Mouse (Mus musculus) T-helper 1 cell (primary cell): Measurements from ENCODE around the gene Bpifa6.

Source experiments
- in situ Hi-C: fragments of 300-600 bp; cut with MboI, MseI; formaldehyde crosslinking; loops from one replicate; pipeline ENCODE4 v1.15.1; 2025; ENCODE audit warnings: high pct_unique_total_duplicates

The Bpifa6 gene

GRCm38 (mm10) chr2:153974582-153974981, at the start of gene Bpifa6:
Bpifa6 (plus strand) TSS chr2:153974945.
- in situ Hi-C loops: no loop called here

DNA sequence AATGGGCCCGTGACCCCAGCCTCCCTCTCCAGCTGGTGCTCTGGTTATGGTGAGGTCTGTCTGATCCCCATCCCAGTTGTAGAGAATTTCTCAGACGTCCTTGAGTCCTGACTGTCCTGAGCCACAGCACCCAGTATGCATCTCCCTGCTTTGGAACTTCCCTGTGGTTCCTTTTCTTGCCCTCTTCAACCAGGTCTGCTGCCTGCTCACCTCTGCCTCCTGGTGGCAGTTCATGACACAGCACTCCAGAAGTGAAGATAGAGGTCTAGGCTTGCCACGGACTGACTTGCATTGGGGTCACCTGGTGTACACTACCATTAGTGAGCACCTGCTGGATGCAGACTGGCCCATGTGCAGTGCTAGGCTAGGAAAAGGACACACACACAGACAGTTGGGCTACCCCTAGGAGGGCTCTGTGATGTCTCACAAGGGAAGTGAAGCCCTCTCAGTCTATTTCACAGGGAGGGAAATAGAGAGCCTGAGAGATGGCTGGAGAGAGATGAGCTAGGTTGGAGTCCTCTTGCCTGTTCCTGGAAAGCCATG, 44.8 kb upstream of the Bpifa6 start:
- in situ Hi-C loops: loop anchor here (10.0 kb wide), 1 partner anchor 1405 kb away; no protein-coding TSS in a partner anchor

GRCm38 (mm10) chr2:153931125-153931524, 43.6 kb upstream of the Bpifa6 start:
- in situ Hi-C loops: loop anchor here (10.0 kb wide), 1 partner anchor 1404 kb away; no protein-coding TSS in a partner anchor

DNA sequence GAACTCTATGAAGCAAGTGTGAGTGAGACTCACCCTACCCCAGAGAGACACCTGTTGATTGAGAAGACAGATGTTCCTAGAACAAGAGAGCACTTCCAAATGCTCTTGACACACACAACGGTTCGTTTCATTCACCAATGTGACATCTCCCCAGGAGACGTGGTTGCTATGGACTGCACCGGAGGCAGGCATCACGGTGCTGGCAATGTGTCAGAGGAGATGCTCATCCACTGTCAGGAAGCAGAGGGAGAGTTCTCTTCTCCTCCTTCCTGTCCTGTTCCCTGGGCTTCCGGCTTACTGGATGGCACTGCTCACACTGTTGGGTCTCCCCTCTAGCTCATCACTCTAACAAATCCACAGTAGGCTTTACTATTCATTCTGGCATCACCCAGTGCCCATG, 41.4 kb upstream of the Bpifa6 start:
- in situ Hi-C loops: loop anchor here (10.0 kb wide), 1 partner anchor 1401 kb away; no protein-coding TSS in a partner anchor

DNA sequence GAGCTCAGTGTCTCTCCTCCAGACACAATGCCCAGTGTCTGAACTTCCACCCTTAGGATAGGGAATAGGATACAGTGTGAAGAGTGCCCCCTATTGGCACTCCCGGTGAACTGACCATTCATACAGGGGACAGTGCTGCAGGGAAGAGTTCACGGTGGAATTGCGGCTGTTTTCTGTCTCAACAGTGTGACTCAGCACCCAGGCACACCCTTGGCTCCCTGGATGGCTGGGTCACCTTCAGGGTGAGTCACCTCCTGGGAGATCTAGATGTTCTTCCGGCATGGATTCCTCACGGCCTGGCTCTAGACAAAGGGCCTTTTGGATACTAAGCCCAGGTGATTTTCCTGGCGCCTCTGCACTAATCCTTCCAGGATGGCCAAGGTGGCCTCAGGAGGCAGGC, 39.4 kb upstream of the Bpifa6 start:
- in situ Hi-C loops: loop anchor here (10.0 kb wide), 1 partner anchor 1399 kb away; no protein-coding TSS in a partner anchor

DNA sequence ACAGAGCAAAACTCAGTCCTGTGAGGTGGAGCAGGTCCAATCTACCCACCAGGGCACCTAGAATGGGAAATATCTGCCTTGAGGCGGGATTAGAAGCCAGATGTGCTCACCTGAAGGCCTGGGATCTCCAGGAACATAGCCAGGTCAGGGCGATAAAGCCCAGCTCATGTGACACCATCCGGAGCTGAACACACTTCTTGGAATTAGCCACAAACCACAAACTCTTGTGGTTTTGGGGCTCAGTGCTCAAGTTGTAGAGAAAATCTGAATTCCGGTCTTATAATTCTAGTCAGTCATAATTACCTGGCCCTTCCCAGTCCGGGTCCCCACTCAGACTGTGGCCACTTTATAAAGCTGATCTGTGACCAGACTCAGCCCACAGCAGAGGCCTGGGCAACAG, 36.9 kb upstream of the Bpifa6 start, which contains the start of gene Bpifb4:
Bpifb4 (plus strand) TSS at position 370 of the 400 bp plus-strand sequence.
- in situ Hi-C loops: loop anchor here (10.0 kb wide), 1 partner anchor 1397 kb away; no protein-coding TSS in a partner anchor

GRCm38 (mm10) chr2:153943537-153943936, 31.2 kb upstream of the Bpifa6 start:
- in situ Hi-C loops: no loop called here

DNA sequence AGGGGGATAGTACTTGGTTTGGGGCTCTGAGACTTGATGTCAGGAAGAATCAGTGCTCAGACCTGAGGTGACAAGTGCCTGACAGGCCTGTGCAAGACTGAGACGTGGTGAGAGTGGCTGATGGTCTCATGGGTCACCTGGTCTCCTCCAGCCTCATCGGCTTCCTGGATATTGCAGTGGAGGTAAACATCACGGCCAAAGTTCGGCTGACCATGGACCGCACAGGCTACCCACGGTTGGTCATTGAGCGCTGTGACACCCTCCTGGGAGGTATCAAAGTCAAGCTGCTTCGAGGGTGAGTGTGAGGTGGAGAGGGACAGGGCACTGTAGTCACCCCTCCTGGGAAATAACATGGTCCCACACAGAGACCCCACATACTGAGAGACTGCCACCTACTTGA, 30.2 kb upstream of the Bpifa6 start:
- in situ Hi-C loops: no loop called here

DNA sequence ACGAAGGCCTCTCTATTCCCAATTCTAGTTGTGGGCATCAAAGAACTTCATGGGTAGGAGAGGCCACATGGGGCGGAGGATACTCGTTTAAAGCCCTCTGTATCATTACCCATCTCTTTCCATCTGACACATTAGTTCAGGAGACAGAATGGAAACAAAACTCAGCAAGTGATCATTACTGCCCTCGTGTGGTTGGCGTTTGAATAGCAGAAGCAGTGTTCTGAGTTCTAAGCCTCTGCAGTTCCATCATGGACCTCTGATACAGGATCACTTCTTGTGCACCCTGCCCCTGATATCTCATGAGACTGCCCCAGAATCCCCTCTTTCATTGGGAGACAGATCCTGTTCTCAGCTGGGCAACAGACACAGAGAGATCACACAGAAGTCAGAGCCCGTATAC, 21.8 kb upstream of the Bpifa6 start:
- in situ Hi-C loops: no loop called here

DNA sequence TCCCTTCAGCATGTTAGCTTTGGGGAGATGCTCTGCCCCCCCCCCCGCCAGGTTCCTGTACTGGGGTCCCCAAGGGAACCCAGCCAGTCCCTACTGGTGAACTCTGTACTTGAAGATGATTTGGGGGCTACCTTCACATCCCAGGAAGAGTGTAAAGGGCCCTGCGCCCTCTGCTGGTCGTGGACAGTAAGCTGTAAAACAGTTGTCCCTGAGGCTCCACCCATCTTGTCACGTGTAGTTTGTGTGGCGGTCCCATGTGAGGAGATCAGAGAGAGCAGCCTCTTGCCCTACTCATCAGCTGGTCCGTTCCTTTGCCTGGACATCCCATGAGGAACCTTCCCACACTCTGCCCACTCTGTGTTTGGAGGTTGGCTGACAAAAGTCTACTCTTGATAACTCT, 20.9 kb upstream of the Bpifa6 start:
- in situ Hi-C loops: no loop called here

DNA sequence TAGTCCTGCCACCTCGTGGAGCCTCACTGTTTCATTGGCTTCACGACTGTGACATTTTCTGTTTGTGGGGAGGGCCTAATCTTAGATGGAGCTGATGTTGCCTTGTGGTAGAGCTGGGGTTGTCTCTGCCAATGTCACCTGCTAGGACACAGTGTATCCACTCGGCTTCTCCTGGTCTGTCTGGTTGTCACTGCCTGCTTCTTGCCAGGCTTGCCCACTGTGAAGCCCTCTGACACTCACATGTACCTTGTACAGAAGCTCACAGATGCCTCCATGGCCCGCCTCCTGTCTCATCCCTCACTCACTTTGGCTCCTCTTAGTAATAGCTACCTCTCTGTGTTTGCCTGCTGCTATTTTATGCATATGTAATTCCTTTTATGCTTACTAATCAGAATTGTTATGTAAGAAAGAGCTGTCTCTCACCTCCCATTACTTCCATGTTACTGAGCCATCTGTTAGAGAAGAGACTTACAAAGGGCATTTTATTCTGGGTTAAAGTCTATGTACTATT, 11.9 kb upstream of the Bpifa6 start:
- in situ Hi-C loops: no loop called here

DNA sequence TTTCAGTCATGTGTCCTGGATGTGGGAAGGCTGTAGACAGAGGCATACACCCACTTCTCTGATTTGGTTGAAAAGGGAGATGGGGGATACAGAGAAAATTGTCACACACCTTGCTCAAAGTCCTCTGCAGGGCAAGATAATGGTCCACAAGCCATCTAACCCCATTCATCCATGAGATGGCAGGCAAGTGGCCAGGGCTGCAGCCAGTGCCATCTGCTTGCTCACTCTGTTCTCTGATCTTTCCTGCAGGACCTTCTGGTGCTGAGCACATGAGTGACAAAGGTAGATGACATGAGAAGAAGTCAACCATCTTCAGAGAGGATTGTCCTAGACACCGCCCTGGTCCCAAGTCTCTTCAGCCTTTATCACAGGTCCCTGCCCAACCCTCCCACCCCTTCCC, 11.4 kb upstream of the Bpifa6 start:
- in situ Hi-C loops: no loop called here

DNA sequence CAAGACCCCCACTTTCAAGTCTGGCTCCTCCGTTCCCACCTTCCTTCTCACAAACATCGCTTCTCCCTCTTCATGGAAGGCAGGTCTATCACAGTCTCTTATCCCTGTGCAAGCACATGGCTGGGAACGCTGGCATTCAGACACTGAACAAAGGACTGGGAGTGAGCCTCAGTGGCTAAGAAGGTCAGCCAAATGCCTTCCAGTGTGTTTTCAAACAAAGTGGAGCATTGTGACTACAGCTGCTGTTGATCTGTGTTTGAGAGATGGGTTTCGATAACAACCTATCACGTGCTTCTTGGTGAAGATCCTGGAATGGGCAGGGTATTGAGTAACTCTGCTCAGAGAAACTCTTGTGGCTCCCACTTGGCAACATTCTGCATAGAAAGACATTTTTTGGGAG, 4.5 kb upstream of the Bpifa6 start:
- in situ Hi-C loops: no loop called here

GRCm38 (mm10) chr2:153995770-153996169, 21.0 kb downstream of the Bpifa6 start:
- in situ Hi-C loops: no loop called here

DNA sequence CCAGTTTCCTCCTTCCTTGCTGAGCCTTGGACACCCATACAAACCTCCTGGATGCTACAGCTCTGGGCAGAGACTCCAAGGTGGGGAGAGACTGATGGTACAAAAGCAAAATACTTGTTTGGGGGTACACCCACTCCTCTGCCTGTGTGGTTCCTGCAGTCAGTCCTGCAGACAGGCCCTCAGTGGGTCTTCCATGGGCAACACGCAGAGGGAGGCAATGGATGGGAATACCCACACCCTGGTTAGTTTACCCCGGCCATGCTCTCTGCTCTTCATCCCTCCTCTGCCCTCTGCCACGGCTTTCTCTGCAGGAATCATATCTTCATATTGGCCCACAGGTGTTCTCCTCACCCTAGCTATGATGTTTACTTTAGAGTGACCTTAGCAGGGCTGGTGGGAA, 25.8 kb downstream of the Bpifa6 start:
- in situ Hi-C loops: no loop called here

- in situ Hi-C loops: no loop called here
These were observed 26.3 kb downstream of the Bpifa6 start for GRCm38 (mm10) chr2:154001056-154001455.

DNA sequence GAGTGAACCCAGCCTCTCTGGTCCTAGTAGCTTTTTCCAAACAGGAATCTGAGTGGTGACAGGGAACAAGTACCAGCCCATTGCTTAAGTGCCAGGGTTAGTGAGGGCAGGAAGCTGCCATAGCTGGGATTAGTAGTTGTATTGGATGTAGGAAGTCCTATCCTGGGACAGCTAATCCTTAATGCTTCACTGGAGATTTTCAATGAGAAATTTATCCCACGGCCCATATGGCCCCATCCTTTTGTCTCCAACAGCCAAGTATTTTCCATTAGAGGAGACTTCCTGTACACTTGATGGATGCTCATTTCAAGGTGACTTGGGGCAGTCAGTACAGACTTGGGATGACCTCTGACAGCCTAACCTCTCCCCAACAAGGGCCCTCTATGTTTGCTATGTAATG, 29.7 kb downstream of the Bpifa6 start:
- in situ Hi-C loops: no loop called here

DNA sequence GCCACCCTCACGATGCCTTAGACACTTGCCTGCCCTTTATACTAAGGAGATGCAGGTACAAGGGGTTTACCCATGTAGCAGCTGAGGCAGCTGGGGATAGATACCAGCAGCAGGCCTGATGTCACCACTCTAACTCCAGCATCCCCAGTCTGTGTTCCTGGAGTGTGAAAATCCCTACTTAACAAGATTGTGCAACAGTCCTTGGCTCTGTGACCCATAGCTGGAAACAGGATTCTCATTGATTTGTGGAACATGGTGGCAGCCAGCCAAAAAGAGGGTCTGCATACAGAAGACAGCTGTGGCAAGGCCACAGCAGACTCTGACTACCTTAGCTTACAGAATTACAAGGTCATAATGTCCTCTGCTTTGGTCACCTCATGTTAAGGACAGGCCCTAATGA, 30.3 kb downstream of the Bpifa6 start:
- in situ Hi-C loops: no loop called here

DNA sequence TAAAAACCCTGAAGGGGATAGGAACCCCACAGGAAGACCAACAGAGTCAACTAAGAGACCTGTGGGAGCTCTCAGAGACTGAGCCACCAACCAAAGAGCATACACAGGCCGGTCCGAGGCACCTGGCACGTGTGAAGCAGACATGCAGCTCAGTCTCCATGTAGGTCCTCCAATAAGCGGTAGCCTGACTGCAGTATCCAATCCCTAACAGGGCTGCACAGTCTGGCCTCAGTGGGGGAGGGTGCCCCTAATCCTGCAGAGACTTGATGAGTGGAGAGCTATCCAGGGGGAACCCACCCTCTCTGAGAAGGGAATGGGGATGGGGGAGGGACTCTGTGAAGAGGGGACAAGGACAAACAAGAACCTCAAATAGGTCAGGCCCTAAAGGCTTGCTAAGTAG, 31.0 kb downstream of the Bpifa6 start:
- in situ Hi-C loops: no loop called here

- in situ Hi-C loops: no loop called here
These were observed 31.6 kb downstream of the Bpifa6 start for GRCm38 (mm10) chr2:154006331-154006730.

- in situ Hi-C loops: no loop called here
These were observed 32.6 kb downstream of the Bpifa6 start for GRCm38 (mm10) chr2:154007381-154007780.

DNA sequence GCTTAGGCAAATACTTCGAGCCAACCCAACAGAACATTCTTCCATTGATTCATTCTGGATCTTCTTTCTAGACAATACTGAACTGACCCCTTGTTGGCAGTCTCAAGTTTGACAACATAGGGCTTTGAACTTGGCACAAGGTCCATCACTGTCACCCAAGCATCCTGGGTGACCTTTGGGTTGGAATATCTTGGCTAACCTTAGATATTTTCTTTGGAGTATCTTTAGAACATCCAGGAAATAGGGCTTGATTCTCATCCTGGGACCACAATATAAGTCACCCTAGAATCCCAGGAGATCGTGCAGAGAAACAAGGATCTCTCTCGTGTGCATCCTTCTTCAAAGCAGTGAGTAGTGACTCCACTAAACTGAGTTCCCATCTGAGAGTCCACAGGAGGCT, 33.2 kb downstream of the Bpifa6 start, which contains the start of gene Bpifa2:
Bpifa2 (plus strand) TSS at position 301 of the 400 bp plus-strand sequence.
- in situ Hi-C loops: no loop called here

GRCm38 (mm10) chr2:154017990-154018389, 43.2 kb downstream of the Bpifa6 start:
- in situ Hi-C loops: loop anchor here (10.0 kb wide), 1 partner anchor 553 kb away; no protein-coding TSS in a partner anchor
